Mouse (Mus musculus): ENCODE data around the gene Fcamr. TPM values are rescaled to one million over a fixed set of nuclear protein-coding genes. Genes with fewer than 3 reads are reported as not detected.

The Fcamr gene
- polyA plus RNA-seq, 1 experiment: not detected

DNA sequence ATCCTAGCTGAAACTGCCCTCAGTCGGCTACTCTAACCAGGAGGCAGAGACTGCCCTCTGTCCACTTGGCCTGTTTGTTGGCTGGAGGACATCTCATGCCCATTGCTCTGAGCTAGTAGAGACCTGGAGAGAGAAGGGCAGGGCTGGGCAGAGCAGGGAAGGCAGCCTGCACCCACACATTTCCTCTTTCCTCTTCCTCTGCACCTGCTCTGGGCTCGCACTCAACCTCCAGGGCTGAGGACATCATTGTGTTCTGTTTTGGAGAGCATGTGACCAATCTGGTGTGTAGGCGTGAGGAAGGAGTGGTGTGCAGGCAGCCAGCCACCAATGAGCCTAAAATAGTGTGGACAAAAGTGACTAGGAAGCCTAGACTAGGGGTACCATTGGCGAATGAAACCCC, 63.5 kb downstream of the Fcamr start:
- TF ChIP-seq GATA1 (IDR thresholded peaks at IDR 0.05; ENCODE audit: low read length): no peak

Other genes starting within 250 kb of the Fcamr start
- not detected in 2 replicates for gene Zp3r, start 171.3 kb upstream of the Fcamr start, polyA plus RNA-seq (2012)
- not detected in 2 replicates for gene C4bp, start 139.3 kb upstream of the Fcamr start, polyA plus RNA-seq (2012)
- not detected in 2 replicates for gene Gm29427, start 85.1 kb upstream of the Fcamr start, polyA plus RNA-seq (2012)
- gene Yod1, start 83.6 kb upstream of the Fcamr start, polyA plus RNA-seq (2012): 2.2 and 2.4 TPM in 2 replicates
- gene Pfkfb2, start 71.6 kb upstream of the Fcamr start, polyA plus RNA-seq (2012): 5.0 and 8.5 TPM in 2 replicates
- gene AA986860, start 68.9 kb upstream of the Fcamr start, polyA plus RNA-seq (2012): 1.6 TPM in 2 replicates
- gene Pigr, start 25.8 kb downstream of the Fcamr start, polyA plus RNA-seq (2012): not detected in 2 replicates
- gene Fcmr, start 64.8 kb downstream of the Fcamr start, polyA plus RNA-seq (2012): not detected in 2 replicates
- gene Il24, start 86.6 kb downstream of the Fcamr start, polyA plus RNA-seq (2012): not detected in 2 replicates
- gene Il20, start 110.5 kb downstream of the Fcamr start, polyA plus RNA-seq (2012): not detected in 2 replicates
- not detected in 2 replicates for gene Il19, start 139.2 kb downstream of the Fcamr start, polyA plus RNA-seq (2012)
- gene Il10, start 218.9 kb downstream of the Fcamr start, polyA plus RNA-seq (2012): not detected in 2 replicates

All from G1E-ER4 (cell line).